Mouse (Mus musculus) bone marrow, adult 2 months (tissue): Measurements from ENCODE around the gene Lrpap1.

Experiments
- CTCF ChIP-seq: fragments of 200-500 bp; IDR thresholded peaks from 2 replicates; pipeline ENCODE4 v1.5.1; 2011; ENCODE audit warnings: low read length, control low read depth; ENCODE audit not compliant: control insufficient read depth, insufficient read depth
- POLR2A ChIP-seq: fragments of 200-500 bp; IDR thresholded peaks from 2 replicates; pipeline ENCODE4 v1.6.1; 2011; ENCODE audit warnings: low read depth, mild to moderate bottlenecking, control low read depth, low read length, borderline replicate concordance; ENCODE audit not compliant: control insufficient read depth

- TF ChIP-seq CTCF (no peak), POLR2A (no peak)
Measured at GRCm38 (mm10) chr5:35132278-35132980, 26.9 kb upstream of the Lrpap1 start.
